Mouse (Mus musculus) embryonic facial prominence, embryonic 10.5 days (tissue): ENCODE measurements around the gene Reg3a. TPM values are rescaled to one million over a fixed set of nuclear protein-coding genes. Genes with fewer than 3 reads are reported as not detected.

ENCODE experiments used
- polyA plus RNA-seq: library from polyadenylated mRNA; unstranded; fragments of >200 nt; fragmentation: Nextera tagmentation; extraction: Ambion mirVana; gene quantifications from 2 replicates; pipeline ENCODE4 v1.2.1, GENCODE M21; 2016

Gene Reg3a
- polyA plus RNA-seq, 1 experiment from 2014 or later = not detected

Other genes with a start within 250 kb of the Reg3a start
- gene Reg3b, start 10.1 kb upstream of the Reg3a start, polyA plus RNA-seq = not detected in 2 replicates
- gene Reg3d, start 1.8 kb upstream of the Reg3a start, polyA plus RNA-seq = not detected in 2 replicates
- gene Reg2, start 14.9 kb downstream of the Reg3a start, polyA plus RNA-seq = not detected in 2 replicates
- gene Reg1, start 42.0 kb downstream of the Reg3a start, polyA plus RNA-seq = not detected in 2 replicates
- gene Reg3g, start 88.2 kb downstream of the Reg3a start, polyA plus RNA-seq = 0.15 TPM in 1 of 2 replicates, not detected in the other